Mouse (Mus musculus) hindbrain, embryonic 16.5 days (tissue): Measurements from ENCODE around the gene Gnaz. TPM values are rescaled to one million over a fixed set of nuclear protein-coding genes. Genes with fewer than 3 reads are reported as not detected.

Experiments
- ATAC-seq: fragments of 200-750 bp; cut with Nextera tagmentation; 2 replicates; pipeline ENCODE4 v1.8.0; 2017; ENCODE audit warnings: moderate TSS enrichment, moderate library complexity
- H3K27ac ChIP-seq: fragments of 300-500 bp; sonication (generic); 2 replicates; pipeline ENCODE4 v1.5.1; 2014; ENCODE audit warnings: low read depth, mild to moderate bottlenecking, control low read depth, low read length, moderate library complexity
- H3K27me3 ChIP-seq: fragments of 300-500 bp; sonication (generic); replicated peaks from 2 replicates; pipeline ENCODE4 v1.6.1; 2014; ENCODE audit warnings: low read length; ENCODE audit not compliant: control insufficient read depth, insufficient read depth
- H3K36me3 ChIP-seq: fragments of 300-500 bp; sonication (generic); 2 replicates; pipeline ENCODE4 v1.6.1; 2014; ENCODE audit warnings: mild to moderate bottlenecking, low read length, moderate library complexity, mixed read lengths; ENCODE audit not compliant: control insufficient read depth, insufficient read depth
- H3K4me1 ChIP-seq: fragments of 300-500 bp; sonication (generic); 2 replicates; pipeline ENCODE4 v1.6.1; 2014; ENCODE audit warnings: low read depth, low read length; ENCODE audit not compliant: control insufficient read depth, insufficient read depth
- H3K4me2 ChIP-seq: fragments of 300-500 bp; sonication (generic); 2 replicates; pipeline ENCODE4 v1.6.1; 2014; ENCODE audit warnings: mild to moderate bottlenecking, low read length, control low read depth, moderate library complexity
- H3K4me3 ChIP-seq: fragments of 300-500 bp; sonication (generic); 2 replicates; pipeline ENCODE4 v1.5.1; 2014; ENCODE audit warnings: mild to moderate bottlenecking, low read length, control low read depth, moderate library complexity
- H3K9ac ChIP-seq: fragments of 300-500 bp; sonication (generic); 2 replicates; pipeline ENCODE4 v1.6.1; 2014; ENCODE audit warnings: low read depth, mild to moderate bottlenecking, control low read depth, low read length, moderate library complexity
- H3K9me3 ChIP-seq: fragments of 300-500 bp; sonication (generic); 2 replicates; pipeline ENCODE4 v1.6.1; 2014; ENCODE audit warnings: mild to moderate bottlenecking, low read length, moderate library complexity; ENCODE audit not compliant: control insufficient read depth
- WGBS: fragments of 180-500 bp; shearing (Covaris S2); extraction: QIAGEN DNeasy Blood & Tissue Kit; methylation state at CpG from one replicate; pipeline ENCODE4 v1.1.7; 2014; 5-methylcytosine and 5-hydroxymethylcytosine counted together
- polyA plus RNA-seq: library from polyadenylated mRNA; unstranded; fragments of >200 nt; fragmentation: Nextera tagmentation; extraction: Ambion mirVana; gene quantifications from 2 replicates; pipeline ENCODE4 v1.2.1, GENCODE M21; 2015

Gene Gnaz
- polyA plus RNA-seq, 1 experiment from 2014 or later, result 96.0 TPM

GRCm38 (mm10) chr10:75060843-75061235 lies 93.9 kb downstream of the Gnaz start:
- H3K36me3 ChIP-seq, result no peaks in the 10 kb centered on the region
- H3K4me1 ChIP-seq, result peaks cover 44% of the 10 kb centered on the region
- peak overlapping the region; percentile 90 for H3K27ac ChIP-seq
- H3K9ac ChIP-seq, result peak overlapping the region; percentile 91
- H3K27me3 ChIP-seq, result no peaks in the 10 kb centered on the region
- ATAC-seq, result peak; percentile 25; the same call in 1 of the 2 replicates
- peak overlapping the region; percentile 79 for H3K4me3 ChIP-seq
- WGBS, result under 1% methylated on average over 20 of the region's 48 CpGs
- peak overlapping the region; percentile 72 for H3K4me2 ChIP-seq
- no peaks in the 10 kb centered on the region for H3K9me3 ChIP-seq

- Histone ChIP-seq H3K27ac (peak overlapping the region; percentile 90; the same call in 1 of the 2 replicates), H3K4me2 (peak overlapping the region; percentile 72), H3K36me3 (no peaks in the 10 kb centered on the region), H3K27me3 (no peaks in the 10 kb centered on the region), H3K9me3 (no peaks in the 10 kb centered on the region), H3K4me1 (peaks cover 45% of the 10 kb centered on the region), H3K4me3 (peak overlapping the region; percentile 79), H3K9ac (peak overlapping the region; percentile 91)
- WGBS, result 1% methylated on average over 70 of the region's 71 CpGs
- no peak for ATAC-seq
Measured at GRCm38 (mm10) chr10:75061341-75062188, 94.6 kb downstream of the Gnaz start.

GRCm38 (mm10) chr10:75062189-75062561 lies 95.2 kb downstream of the Gnaz start:
- no peaks in the 10 kb centered on the region for H3K27me3 ChIP-seq
- no peak for ATAC-seq
- H3K9me3 ChIP-seq, result no peaks in the 10 kb centered on the region
- H3K27ac ChIP-seq, result no peak overlapping the region
- peak overlapping the region; percentile 91 for H3K9ac ChIP-seq
- peaks cover 48% of the 10 kb centered on the region for H3K4me1 ChIP-seq
- H3K4me2 ChIP-seq, result peak overlapping the region; percentile 72
- 11% methylated on average over 6 of the region's 6 CpGs for WGBS
- no peaks in the 10 kb centered on the region for H3K36me3 ChIP-seq
- H3K4me3 ChIP-seq, result peak overlapping the region; percentile 79

- no peaks in the 10 kb centered on the region for H3K9me3 ChIP-seq
- H3K36me3 ChIP-seq, result no peaks in the 10 kb centered on the region
- no peaks in the 10 kb centered on the region for H3K27me3 ChIP-seq
- H3K4me2 ChIP-seq, result peak overlapping the region; percentile 72
- no peak for ATAC-seq
- H3K4me3 ChIP-seq, result peak overlapping the region; percentile 79
- WGBS, result 46% methylated on average over 6 of the region's 6 CpGs
- H3K27ac ChIP-seq, result no peak overlapping the region
- peaks cover 51% of the 10 kb centered on the region for H3K4me1 ChIP-seq
- peak overlapping the region; percentile 91; the same call in 1 of the 2 replicates for H3K9ac ChIP-seq
Measured at GRCm38 (mm10) chr10:75062621-75063020, 95.6 kb downstream of the Gnaz start.

GRCm38 (mm10) chr10:75063301-75063965 lies 96.5 kb downstream of the Gnaz start:
- H3K4me2 ChIP-seq, result peak overlapping the region; percentile 72
- 43% methylated on average over 12 of the region's 12 CpGs for WGBS
- peak overlapping the region; percentile 14; the same call in 1 of the 2 replicates for H3K27ac ChIP-seq
- no peak for ATAC-seq
- H3K4me1 ChIP-seq, result peaks cover 56% of the 10 kb centered on the region
- H3K4me3 ChIP-seq, result peak overlapping the region; percentile 79
- no peaks in the 10 kb centered on the region for H3K36me3 ChIP-seq
- H3K9me3 ChIP-seq, result no peaks in the 10 kb centered on the region
- no peaks in the 10 kb centered on the region for H3K27me3 ChIP-seq
- peak overlapping the region; percentile 55 for H3K9ac ChIP-seq

- H3K27ac ChIP-seq, result no peak overlapping the region
- H3K4me1 ChIP-seq, result peaks cover 59% of the 10 kb centered on the region
- no peak overlapping the region for H3K9ac ChIP-seq
- WGBS, result 69% methylated on average over 6 of the region's 6 CpGs
- H3K36me3 ChIP-seq, result no peaks in the 10 kb centered on the region
- ATAC-seq, result no peak
- H3K4me3 ChIP-seq, result no peak overlapping the region
- no peaks in the 10 kb centered on the region for H3K27me3 ChIP-seq
- H3K9me3 ChIP-seq, result no peaks in the 10 kb centered on the region
- peak overlapping the region; percentile 16 for H3K4me2 ChIP-seq
Measured at GRCm38 (mm10) chr10:75065691-75066090, 98.7 kb downstream of the Gnaz start.

Other genes with a start within 250 kb of the Gnaz start
- gene Rsph14, start 65.4 kb downstream of the Gnaz start, polyA plus RNA-seq, result 0.49 and 0.81 TPM in 2 replicates
- 19.5 and 22.2 TPM in 2 replicates for gene Rab36, start 69.9 kb downstream of the Gnaz start, polyA plus RNA-seq
- 11.5 and 13.6 TPM in 2 replicates for gene Bcr, start 93.4 kb downstream of the Gnaz start, polyA plus RNA-seq
- gene Specc1l, start 244.9 kb downstream of the Gnaz start, polyA plus RNA-seq, result 24.7 and 29.6 TPM in 2 replicates